Mouse (Mus musculus): ENCODE results near the gene Ift140.

Ift140 gene
- long read RNA-seq, experiment 1, partial matches to known transcripts: 2 of 2 reads
- long read RNA-seq, experiment 1, other reads (novel, unspliced or antisense): 0 of 2 reads
- long read RNA-seq, experiment 2, full-length matches to known transcripts: 1 of 14 reads
- long read RNA-seq, experiment 2, partial matches to known transcripts: 9 of 14 reads
- long read RNA-seq, experiment 2, other reads (novel, unspliced or antisense): 4 of 14 reads

DNA sequence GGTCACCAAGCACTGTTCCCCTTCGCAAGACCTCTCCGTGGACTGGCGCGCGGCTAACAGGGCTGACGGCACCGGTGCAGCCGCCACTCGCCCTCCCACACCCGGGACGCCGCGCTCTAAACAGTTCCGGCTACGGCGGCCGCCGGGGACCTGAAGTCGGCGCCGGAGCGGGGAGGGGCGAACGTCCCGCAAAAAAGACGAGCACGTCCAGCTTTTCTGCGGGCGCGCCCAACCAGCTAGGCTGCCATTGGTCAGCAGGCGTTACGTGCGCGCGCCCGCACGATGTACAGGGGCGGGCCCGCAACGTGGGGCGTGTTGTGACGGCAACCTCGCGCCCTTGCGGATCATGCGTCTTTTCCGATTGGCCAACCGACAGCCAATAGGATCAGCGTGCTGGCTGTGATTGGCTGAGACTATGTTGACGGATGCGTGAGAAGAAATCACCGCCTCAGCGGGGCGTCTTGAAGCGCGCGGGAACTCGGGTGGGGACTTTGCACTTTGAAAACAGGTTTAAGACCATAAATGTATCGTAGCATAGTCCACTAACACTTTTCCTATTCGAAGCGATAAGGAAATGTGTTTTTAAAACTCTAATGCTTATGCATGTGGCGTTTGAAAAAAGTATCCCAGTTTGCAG, at the start of gene Ift140, which contains the start of gene Cramp1l:
Gene Ift140, plus strand, starts transcription at position 431 of the 637 bp plus-strand sequence.
Gene Cramp1l, minus strand, starts transcription at position 134 of the 637 bp plus-strand sequence.
- intact Hi-C loops (cut with DNase I): no loop called here

DNA sequence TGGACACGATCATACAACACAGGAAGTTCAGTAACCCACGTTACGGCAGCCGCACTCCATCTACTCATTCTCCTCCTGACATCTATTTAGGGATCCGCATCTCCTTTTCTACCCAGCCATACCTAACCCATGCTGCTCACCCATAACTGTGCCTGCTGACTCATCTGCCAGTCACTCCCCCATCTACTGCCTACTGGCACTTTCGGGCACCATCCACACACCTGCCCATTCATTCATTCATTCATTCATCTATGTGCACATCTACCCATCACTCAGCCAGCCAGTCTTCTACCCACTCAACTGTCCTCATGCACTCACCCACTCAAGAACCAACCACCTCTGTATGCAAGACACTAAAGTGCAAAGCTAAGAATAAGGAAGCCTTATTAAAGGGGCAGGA, 28.7 kb upstream of the Ift140 start:
- intact Hi-C loops (cut with DNase I): no loop called here

DNA sequence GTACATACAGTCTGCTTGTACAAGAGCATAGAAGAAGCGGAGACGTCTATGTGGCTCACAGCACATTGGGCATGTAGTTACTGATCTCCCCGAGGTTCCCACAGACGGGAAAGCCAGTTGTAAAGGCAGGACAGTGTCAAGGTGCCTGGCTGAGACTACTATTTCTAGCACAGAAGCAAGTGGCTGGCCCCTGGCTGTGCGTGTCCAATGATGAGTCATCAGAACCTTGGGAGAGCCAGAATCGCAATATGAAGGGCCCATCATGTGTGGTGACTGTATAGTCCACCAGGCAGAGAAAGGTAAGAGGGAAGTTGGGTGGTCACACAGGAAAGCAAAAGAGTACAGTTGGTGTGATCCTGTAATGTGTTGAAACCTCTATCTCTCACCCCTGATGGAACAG, 21.2 kb upstream of the Ift140 start:
- intact Hi-C loops (cut with DNase I): no loop called here

DNA sequence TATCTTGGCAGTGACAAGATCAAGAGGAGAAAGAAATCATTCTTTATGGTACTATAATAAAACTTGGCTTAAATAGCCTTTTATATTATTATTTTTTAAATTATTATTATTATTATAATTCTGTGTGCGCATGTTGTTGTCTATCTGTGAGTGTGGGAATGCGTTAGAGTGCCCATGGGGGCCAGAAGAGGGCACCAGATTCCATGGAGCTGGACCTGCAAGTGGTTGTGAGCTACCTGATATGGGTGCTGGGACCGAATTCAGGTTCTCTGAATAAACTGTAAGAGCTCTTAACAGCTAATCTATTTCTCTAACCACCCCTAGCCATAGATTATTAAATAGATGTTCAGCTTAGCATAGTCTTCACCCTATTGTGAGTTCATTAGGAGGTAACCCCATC, 10.8 kb upstream of the Ift140 start:
- intact Hi-C loops (cut with DNase I): no loop called here

DNA sequence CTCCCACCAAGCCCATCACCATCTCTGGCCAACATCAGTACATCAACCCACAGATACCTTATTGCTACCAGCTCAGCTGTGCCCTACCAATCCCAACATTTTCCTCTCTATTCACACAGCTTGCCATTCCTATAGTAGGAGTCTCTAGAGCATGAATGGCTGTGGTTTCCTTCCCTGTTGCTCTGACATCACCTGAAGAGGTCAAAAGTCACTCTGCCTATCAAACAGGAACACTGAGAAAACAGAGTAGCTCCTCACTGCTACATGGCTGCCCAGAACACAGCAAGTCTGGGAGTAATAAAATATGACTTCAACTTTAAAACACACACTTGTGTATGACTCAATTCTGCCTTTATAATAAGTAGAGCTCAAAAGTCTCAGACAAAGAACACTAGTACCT, 8.4 kb upstream of the Ift140 start:
- intact Hi-C loops (cut with DNase I): no loop called here

DNA sequence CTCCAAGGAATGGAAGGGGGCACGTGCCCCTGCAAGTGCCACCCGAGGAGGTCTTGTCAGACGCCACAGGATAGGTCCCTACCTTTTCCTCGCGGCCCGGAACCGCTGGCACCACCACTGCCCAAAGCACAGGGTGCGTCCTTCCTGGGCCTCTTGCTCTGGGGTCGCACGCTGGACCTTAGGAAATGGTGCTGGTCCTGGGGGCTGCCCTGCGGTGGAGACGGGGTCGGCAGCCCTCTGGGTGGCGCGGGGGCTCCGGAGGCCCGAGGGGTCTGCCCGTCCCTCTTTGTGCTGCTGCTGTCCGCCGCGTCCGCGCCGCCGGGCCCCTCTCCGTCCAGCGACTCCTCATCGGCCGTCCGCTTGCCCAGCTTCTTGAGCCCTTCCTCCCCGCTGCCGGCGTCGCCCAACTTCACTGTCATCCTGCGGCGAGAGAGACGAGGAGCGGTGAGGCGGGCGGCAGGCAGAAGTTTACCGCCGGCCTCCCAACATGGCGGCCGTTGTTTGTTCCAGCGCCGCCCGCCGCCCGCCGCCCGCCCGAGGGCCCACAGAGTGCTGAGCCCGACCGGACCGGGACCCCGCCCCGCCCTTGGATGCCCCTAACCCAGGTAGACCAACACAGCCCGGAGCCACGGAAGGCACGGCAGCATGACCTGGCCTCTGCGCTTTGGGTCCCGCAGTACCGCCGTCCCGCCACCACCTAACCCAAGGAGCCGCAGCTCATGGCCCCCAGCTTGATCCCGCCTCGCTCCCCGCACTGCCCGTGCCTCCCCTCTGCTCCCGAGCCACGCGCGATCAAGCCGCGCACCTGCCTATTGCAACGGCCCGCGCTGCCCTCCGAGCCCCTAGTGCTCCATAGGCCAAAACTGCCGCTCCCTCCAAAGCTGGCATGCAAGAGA, 2.0 kb upstream of the Ift140 start:
- intact Hi-C loops (cut with DNase I): loop anchor here (5.0 kb wide), 1 partner anchor 52 kb away; the partner anchor contains the start of gene Jpt2

DNA sequence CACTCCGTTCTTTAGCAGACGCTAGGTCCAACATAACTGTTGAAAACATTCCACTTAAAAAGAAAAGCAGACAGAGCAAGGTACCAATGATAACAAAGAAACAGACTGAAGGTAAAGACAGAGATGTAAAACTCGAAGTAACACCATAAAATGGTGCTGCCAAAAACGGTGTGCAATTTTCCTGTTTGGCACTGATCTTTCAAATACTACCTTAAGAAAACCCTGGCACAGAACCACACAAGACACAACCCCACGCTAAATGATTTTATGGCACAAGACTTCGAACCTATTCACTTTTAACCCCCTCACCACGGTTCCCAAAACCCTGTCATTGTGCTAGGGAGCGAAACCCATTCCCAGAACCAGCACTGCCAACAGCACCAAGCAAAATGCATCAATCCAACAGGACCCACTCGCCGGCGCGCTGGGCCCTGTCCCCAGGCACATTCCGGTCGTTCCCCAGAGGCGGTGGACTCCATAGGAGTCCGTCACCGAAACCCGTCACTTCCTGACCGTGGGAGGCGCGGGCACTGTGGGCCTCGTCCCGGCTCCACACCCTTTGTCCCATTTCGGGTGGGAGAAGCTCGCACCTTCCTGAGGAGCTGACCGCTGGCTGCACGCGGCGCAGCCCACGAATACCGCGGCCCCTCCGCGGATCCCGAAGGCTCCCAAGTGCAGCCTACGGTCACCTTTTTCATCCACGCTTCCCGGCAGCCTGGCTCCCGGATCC, 879 bp upstream of the Ift140 start:
- intact Hi-C loops (cut with DNase I): loop anchor here (5.0 kb wide), 1 partner anchor 53 kb away; the partner anchor contains the start of gene Jpt2

DNA sequence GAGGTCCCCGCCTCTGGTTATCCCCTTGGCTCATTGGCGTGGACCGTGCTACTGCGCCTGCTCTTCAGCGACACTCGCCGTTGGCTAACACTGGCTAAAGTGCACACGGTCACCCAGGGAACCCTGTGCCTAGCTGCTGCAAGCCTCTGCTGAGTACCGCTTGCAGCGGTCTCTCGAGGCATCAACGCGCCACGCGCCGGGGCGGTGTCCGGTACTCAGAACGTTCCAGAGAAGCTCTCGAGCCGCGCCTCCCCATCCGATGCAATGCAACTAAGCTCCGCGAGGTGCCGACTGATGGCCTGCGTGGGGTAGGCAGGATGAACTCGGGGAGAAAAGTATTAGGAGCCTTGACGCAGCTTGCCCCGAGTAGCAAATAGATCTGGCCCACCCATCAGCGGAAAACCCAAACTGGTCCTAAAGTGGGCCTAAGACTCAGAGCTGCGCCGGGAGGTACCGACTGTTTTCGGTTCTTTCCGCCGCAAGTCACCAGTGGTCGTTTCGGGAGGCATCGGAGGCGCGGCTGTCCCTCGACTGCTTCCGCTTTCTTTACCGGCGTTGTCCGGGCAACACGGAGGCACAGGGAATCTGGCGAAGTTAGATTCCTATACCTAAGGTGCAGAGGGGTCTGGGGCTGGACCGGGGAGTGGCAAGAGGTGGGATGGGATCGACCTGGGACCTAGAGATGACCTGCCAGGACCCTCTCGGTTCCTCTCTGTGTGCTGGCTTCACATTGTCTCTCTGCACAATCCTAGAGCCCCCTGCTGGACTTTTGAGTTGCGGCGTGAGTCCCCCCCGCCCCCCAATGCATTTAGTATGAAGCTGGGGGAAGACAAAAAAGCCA, 627 bp downstream of the Ift140 start:
- intact Hi-C loops (cut with DNase I): no loop called here

DNA sequence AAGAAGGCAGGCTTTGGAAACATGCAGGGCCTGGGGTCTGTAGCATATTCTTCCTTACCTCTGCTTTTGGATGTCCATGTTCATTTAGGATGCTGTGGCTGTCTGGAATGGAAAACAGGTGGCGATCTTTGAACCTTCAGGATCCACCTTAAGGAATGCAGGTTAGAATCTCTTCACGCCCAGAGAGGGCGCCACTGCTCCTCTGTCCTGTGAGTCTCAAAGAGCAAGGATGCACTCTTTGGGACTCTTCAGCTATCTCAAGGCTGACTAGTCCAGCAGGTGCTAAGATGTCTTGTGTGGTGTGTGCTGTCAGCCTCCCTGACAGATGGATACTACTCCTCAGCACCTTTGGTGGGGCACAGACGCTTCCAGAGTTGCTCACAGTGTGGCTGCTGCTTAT, 20.3 kb downstream of the Ift140 start:
- intact Hi-C loops (cut with DNase I): no loop called here

DNA sequence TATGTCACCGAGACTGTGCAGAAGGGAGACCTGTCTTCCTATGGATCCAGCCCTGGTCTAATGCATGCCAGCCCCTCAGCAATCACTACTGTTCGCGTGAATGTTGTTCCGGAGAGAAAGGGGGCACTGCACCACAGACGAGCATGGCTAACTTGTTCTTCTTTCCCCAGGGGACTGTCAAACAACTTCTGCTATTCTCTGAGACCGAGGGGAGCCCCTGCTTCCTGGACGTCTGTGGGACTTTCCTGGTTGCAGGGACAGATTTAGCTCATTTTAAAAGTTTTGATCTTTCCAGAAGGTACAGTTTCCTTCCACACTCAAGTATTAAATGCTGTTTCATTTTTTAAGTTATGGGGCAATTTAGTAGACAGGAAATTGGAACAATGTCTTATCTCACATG, 29.0 kb downstream of the Ift140 start:
- intact Hi-C loops (cut with DNase I): no loop called here

DNA sequence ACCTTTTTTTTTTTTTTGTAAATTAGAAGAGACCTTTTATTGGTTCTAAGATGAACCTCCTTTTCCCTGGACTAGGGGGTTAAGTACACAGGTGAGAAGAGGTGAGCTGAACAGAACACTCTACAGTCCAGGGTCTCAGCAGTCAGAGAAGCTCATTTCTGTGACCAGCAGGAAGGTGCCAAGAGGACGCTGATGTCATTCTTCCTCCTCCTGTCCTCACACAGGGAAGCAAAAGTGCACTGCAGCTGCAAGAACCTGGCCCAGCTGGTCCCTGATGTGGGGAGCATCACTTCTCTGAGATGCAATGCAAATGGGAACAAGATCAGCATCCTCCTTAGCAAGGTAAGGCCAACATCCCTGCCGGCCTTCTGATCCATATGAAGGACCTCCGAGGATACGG, 29.4 kb downstream of the Ift140 start:
- intact Hi-C loops (cut with DNase I): no loop called here

DNA sequence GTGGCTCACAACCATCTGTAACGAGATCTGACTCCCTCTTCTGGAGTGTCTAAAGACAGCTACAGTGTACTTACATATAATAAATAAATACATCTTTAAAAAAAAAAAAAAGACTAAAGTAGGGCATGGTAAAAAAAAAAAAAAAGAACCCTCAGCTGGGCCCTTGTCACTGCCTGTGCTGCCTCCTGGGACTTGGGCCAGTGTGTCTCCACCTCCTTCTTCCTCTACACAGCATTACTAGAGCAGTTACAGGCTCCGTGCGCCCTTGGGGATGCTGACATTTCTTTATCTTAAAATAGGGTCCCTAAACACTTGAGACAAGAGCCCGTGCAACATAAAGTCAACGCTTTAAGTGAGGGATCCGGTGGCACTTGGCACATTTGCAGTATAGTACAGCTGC, 31.3 kb downstream of the Ift140 start:
- intact Hi-C loops (cut with DNase I): no loop called here

DNA sequence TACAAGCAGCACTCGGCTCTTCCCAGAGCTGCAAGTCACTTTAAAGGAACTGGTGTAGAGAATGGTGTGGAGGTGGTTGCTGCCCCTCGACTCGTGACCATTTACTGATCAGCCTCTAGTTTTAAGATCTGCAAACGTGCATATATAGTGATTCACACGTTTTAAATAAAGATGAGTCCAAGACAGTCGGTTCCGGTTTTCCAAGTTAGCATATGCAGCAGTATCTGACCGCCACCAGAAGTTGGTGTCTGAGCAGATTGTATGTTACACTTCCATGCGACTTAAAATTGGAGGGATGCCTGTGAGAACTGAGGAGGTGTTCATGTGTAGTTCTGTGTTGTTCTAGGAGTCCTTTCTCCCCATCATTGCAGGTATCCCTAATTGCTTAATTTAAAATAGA, 37.4 kb downstream of the Ift140 start:
- intact Hi-C loops (cut with DNase I): no loop called here

DNA sequence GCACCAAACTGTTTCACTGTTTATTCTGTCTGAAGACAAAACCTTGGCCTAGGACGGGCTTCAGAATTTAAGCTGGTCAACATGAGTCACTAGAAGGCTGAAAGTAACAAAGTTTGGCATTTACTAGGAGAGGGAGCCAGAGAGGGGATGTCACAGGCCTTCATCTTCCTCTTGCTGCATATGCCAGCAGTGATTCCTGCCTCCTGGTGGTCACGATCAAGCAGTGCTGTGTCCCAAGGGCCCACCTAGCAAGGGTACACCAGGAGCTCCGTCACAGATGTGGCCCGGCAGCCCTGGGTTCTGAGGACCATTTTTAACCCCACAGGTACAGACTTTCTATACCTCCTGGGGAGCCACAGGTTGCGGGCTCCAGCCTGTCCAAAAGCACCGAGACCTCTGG, 41.2 kb downstream of the Ift140 start:
- intact Hi-C loops (cut with DNase I): no loop called here

DNA sequence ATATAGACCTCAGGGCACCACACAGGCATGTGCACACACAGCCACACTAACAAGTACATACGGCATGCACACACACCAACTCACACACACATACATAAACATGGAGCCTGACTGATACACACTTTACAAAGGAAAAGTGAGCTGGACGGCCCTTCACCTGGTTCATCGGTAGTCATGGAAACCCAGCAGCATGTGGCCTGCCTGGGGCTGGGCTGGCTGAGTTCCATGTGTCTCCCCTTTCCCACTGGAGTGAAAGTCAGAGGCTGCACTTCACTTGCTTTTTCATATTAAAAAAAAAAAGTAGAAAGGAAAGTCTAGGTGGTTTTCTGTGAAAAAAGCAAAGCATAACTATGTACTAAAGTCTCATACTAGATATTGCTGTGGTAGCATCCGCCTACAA, 47.4 kb downstream of the Ift140 start:
- intact Hi-C loops (cut with DNase I): no loop called here

DNA sequence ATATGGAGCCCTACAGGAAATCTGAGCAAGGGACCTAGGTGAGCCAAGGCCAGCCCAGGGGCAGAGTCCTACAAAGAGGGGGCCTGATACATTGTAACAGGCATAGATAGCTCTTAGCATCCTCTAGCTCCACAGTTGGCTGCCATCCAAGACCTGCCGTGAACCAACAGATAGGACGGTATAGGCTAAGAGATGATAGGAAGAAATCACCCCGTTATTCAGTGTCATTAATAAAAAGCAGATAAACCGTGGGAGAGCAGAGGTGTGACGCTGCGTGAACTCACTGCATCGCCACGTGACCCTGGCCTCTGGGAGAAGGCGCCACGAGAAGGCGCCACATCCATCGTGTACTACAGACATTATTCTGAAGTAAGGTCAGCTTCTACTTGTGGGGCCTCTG, 48.0 kb downstream of the Ift140 start:
- intact Hi-C loops (cut with DNase I): no loop called here

DNA sequence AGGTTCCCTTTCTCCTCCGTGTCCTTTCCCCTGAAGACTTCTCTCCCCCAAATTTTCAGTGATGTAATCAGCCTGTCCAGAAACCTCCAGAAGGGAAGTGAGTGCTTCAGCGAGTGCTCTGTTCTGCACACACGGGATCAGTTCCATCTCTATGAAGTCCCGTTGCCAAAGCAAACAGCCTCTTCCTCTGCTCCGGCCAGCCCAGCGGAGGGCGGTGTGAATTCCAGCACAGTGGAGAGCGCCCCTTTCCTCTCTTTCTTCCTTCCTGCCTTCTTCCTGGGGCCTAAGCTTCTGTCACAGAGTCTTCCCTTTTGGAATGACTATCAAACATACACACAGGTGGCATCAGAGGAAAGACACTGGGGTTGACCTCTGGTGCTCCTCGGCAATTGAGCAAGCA, 48.5 kb downstream of the Ift140 start:
- intact Hi-C loops (cut with DNase I): no loop called here

DNA sequence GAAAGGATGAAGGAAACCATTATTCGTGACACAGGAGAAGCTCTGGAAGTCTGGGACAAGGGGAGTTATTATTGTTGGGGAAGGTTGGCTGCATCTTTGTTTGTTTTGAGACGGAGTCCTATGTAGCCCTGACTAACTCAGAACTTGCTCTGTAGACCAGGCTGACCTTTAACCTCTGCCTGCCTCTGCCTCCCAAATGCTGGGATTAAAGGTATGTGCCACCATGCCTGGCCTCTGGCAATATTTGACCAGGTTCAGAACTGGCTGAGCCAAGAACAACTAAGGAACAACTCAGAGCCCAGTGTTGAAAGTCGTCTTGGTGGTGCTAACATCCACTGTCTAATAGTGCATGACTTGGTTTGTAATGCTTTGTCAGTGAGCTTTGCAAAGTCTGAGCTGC, 49.3 kb downstream of the Ift140 start:
- intact Hi-C loops (cut with DNase I): no loop called here

DNA sequence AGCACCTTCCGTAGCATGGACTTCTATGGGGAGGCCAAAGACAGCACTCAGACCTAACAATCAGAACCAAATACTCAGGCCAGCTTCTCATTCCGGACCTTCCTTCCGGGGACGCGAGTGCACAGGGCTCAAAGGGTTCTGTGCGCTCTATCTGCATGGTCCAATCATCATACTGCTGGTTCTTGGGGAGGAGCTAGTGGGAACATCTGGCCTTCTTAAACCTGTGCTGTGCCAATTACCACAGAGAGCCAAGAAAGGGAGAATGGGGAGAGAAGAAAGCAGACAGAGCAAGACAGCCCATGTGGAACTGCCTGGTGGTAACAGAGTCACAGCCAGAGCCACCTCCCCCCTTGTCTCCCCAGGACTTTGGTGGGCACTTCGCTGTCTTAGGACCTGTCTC, 50.7 kb downstream of the Ift140 start:
- intact Hi-C loops (cut with DNase I): no loop called here

DNA sequence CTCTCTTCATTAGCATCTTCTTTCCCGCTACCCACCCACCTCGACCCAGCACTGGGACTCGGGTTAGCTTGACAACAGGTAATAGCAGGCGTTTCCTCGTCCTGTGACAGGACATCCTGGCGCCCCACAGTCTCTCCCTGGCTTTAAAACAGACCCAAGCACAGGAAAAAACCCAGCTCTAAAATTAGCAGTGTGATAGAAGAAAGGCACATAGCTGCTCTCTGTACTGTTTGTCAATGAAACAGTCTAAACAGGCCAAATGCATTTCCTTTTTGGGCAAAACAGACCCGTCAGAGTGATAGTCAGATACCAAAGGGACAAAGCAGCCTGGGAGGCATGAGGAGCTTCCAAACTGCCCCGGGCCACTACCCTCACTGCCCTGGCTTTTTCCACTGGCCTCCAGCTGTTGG, 51.6 kb downstream of the Ift140 start:
- intact Hi-C loops (cut with DNase I): no loop called here

DNA sequence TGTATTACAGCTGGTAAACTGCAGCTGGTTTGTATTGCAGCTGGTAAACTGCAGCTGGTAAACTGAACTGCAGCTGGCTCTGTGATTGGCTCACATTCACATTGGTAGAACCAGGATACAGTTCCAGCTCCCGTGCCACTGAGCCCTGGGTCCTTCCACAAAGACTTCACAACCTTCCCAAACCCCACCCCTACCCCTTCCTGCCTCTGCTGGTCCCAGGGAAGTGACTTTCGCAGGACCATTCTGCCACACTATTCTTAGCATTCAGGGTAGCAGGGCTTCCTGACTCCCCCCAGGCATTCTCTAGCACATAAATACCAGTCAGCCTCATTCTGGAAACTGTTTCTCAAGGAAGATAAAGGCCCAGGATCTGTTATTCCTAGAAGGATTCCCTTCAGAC, 52.8 kb downstream of the Ift140 start:
- intact Hi-C loops (cut with DNase I): no loop called here

All from adrenal gland (tissue).